Mouse (Mus musculus): ENCODE data around the gene Ssbp2.

DNA sequence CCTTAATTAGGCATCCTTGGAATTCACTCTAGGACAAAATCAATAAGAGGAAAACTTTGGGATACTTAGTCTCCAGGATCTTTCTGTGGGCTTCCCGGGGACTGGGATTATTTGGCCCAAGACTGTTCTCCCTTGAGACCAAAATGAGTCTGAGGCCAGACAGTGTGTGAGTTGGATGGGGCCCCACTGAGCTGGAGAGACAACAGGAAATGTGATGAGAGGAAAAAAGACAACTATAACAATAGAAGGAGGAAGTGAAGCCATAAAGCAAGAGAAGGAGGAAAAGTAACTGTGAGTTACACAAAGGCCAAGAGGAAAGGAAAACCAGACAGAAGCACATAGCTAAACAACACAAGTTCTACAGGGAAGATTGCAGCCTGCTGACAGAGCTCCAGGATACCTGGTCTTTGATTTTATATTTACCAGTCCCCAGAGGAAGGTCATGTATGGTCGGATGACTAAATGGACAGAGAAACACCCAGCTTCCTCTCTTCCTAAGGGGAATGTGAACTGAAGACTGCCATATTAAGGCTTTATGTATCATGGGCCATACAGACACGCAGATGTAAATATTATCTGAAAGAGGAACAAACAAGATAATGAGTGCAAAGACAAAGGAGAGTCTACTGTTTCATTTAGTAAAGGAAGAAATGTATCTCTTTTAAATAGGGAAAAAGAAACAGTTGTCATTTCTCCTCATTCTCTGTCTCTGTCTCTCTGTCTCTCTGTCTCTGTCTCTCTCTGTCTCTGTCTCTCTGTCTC, 8.5 kb upstream of the Ssbp2 start:
- TF ChIP-seq CTCF (IDR thresholded peaks at IDR 0.05; ENCODE audit: low read depth) = no peak
- no peak for TF ChIP-seq EP300 (IDR thresholded peaks at IDR 0.05; ENCODE audit: low read depth)
